Mouse (Mus musculus) heart, embryonic 14.5 days (tissue): ENCODE results near the gene Gm156. TPM values are rescaled to one million over a fixed set of nuclear protein-coding genes. Genes with fewer than 3 reads are reported as not detected.
"Not testable (repeated sequence)": the region's sequence is repeated elsewhere in the genome, so short reads cannot be mapped to it uniquely, and the experiment has no call there.

ENCODE experiments used
- ATAC-seq: fragments of 200-750 bp; cut with Nextera tagmentation; 2 replicates; pipeline ENCODE4 v1.8.0; 2017; ENCODE audit warnings: low read depth, moderate TSS enrichment; ENCODE audit not compliant: insufficient number of reproducible peaks, insufficient read depth, low FRiP score
- H3K27ac ChIP-seq, 2 experiments: fragments of 200-500 bp in 1 of 2; fragments of 300-500 bp in 1 of 2; sonication (generic) in 1 of 2; replicated peaks in 1 of 2; 2 replicates each; pipeline ENCODE4 v1.5.1; 2012 to 2014; ENCODE audit warnings: low read depth in 2 of 2, low read length in 2 of 2, control low read depth in 1 of 2, mild to moderate bottlenecking in 1 of 2, mixed read lengths in 1 of 2; ENCODE audit not compliant: control insufficient read depth in 1 of 2, insufficient read depth in 1 of 2
- H3K27me3 ChIP-seq: fragments of 300-500 bp; sonication (generic); 2 replicates; pipeline ENCODE4 v1.6.1; 2014; ENCODE audit warnings: mild to moderate bottlenecking, low read length, control low read depth; ENCODE audit not compliant: control insufficient read depth, insufficient read depth
- H3K36me3 ChIP-seq: fragments of 300-500 bp; sonication (generic); 2 replicates; pipeline ENCODE4 v1.6.1; 2014; ENCODE audit warnings: mild to moderate bottlenecking, control low read depth, low read length, mixed read lengths; ENCODE audit not compliant: control insufficient read depth, insufficient read depth
- H3K4me1 ChIP-seq, 2 experiments: fragments of 200-500 bp in 1 of 2; fragments of 300-500 bp in 1 of 2; sonication (generic) in 1 of 2; 2 replicates each; pipeline ENCODE4 v1.6.1; 2012 to 2014; ENCODE audit warnings: low read length in 2 of 2, control low read depth in 1 of 2, mixed read lengths in 1 of 2; ENCODE audit not compliant: control insufficient read depth in 2 of 2, insufficient read depth in 2 of 2
- H3K4me2 ChIP-seq: fragments of 300-500 bp; sonication (generic); 2 replicates; pipeline ENCODE4 v1.6.1; 2014; ENCODE audit warnings: mild to moderate bottlenecking, low read length
- H3K4me3 ChIP-seq, 2 experiments: fragments of 200-500 bp in 1 of 2; fragments of 300-500 bp in 1 of 2; sonication (generic) in 1 of 2; 2 replicates each; pipeline ENCODE4 v1.5.1; 2012 to 2014; ENCODE audit warnings: low read length in 2 of 2, mild to moderate bottlenecking in 2 of 2, control low read depth in 1 of 2, low read depth in 1 of 2, moderate library complexity in 1 of 2; ENCODE audit not compliant: control insufficient read depth in 1 of 2, insufficient read depth in 1 of 2
- H3K9ac ChIP-seq: fragments of 300-500 bp; sonication (generic); 2 replicates; pipeline ENCODE4 v1.6.1; 2014; ENCODE audit warnings: mild to moderate bottlenecking, low read length
- H3K9me3 ChIP-seq: fragments of 300-500 bp; sonication (generic); 2 replicates; pipeline ENCODE4 v1.6.1; 2016; ENCODE audit warnings: low read length, control low read depth; ENCODE audit not compliant: control insufficient read depth
- WGBS: fragments of 180-500 bp; shearing (Covaris S2); extraction: QIAGEN DNeasy Blood & Tissue Kit; methylation state at CpG from one replicate; pipeline ENCODE4 v1.1.7; 2014; 5-methylcytosine and 5-hydroxymethylcytosine counted together
- polyA plus RNA-seq: library from polyadenylated mRNA; unstranded; fragments of >200 nt; fragmentation: Nextera tagmentation; extraction: Ambion mirVana; gene quantifications from 2 replicates; pipeline ENCODE4 v1.2.1, GENCODE M21; 2014

The Gm156 gene
- polyA plus RNA-seq, result not detected in 2 replicates

DNA sequence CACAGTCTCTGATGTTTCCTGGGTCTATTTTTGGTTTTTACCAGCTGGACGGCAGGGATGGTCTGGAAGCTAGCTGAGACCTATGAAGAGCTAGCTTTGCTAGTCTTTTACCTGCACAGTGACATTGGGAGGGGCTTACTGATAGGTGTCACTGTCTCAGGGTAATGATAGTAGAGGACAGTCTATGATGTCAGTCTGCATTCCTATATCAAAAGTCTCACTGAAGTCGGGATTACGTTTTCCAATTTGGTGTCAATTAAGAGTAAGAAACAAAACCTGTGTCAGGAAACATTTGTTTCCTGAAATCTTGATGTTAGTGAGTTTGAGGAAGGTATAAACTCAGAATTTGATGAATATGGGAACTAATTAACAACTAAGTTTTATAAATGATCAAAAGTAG lies at the start of gene Gm156:
Gene Gm156, minus strand, starts transcription at position 101 of the 400 bp plus-strand sequence.
- H3K9me3 ChIP-seq, ATAC-seq, H3K27ac ChIP-seq: not testable (repeated sequence)

DNA sequence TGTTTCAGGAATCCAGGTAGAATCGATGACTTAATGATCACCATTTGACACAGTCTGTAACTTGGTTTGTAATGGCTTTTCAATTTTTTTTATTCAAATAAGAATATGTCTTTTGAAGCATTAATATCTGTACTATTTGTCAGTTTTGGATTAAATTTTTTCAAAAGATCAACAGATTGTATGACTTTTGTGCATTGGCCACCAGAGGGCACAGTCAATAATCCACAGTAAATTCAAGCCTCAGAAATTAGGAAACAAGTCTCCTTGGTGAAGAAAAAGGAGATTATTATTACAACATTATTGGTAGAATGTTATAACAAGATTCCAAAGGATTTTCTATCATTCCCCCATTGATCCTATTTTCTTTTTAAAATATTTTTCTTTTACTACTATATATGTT lies 41.5 kb upstream of the Gm156 start:
- no peak for ATAC-seq
- Histone ChIP-seq H3K4me1 (no peaks in the 10 kb centered on the region), H3K4me3 (no peak overlapping the region), H3K36me3 (no peaks in the 10 kb centered on the region), H3K27me3 (no peaks in the 10 kb centered on the region), H3K27ac (no peak overlapping the region), H3K9ac (no peak overlapping the region), H3K9me3 (0 out of 2 replicates have a peak, but pooled peaks cover 6% of the 10 kb centered on the region), H3K4me2 (no peak overlapping the region)
- 70% methylated on average over 1 of the region's 1 CpGs for WGBS

More for the DNA sequence above, at the start of gene Gm156:
- H3K4me3 ChIP-seq, H3K4me2 ChIP-seq, H3K4me1 ChIP-seq, H3K36me3 ChIP-seq, H3K9ac ChIP-seq, H3K27me3 ChIP-seq: not testable (repeated sequence)
- WGBS, result 79% methylated on average over 3 of the region's 3 CpGs

DNA sequence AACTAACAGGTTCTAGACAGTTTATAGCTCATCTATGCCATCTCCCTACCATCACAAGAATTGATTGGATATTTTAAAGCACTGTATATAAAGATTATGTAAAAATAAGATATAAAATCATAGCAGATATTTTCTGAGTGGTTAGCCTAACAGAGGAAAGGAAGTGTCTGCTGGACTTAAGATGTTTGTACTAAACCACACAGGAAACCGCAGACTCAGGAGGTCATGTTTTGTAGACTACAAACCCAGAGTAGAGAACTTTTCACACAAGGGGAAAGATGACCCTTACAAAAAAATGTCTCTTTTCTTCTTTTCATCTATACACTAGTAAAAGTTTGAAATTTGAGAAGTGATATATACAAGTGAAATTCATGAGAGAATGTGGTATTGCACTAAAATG lies 39.9 kb upstream of the Gm156 start:
- no peaks in the 10 kb centered on the region for H3K36me3 ChIP-seq
- ATAC-seq, result no peak
- no peak overlapping the region for H3K4me2 ChIP-seq
- no peaks in the 10 kb centered on the region for H3K4me1 ChIP-seq
- H3K9ac ChIP-seq, result no peak overlapping the region
- 69% methylated on average over 1 of the region's 1 CpGs for WGBS
- no peak overlapping the region for H3K4me3 ChIP-seq
- H3K27me3 ChIP-seq, result no peaks in the 10 kb centered on the region
- H3K27ac ChIP-seq, result no peak overlapping the region
- 0 out of 2 replicates have a peak, but pooled peaks cover 7% of the 10 kb centered on the region for H3K9me3 ChIP-seq

DNA sequence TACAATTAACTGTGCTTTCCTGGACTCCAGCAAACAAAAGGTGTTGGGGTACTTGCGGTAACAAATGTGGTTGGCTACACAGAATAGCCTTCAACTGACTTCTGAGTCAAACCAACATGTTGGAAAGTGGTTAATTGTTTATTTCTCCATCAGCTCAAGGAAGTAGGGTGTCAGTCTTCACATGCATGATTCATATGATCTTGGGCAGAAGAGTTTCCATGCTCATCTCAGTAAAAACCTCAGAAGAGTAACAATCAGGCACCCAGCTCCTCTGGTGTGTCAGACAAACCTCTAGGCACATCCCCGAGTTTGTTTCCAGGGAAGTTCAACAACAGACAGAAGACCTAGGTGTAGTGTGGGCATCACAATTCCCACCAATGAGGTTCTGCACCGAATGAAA lies 33.7 kb upstream of the Gm156 start:
- H3K4me1 ChIP-seq, result no peaks in the 10 kb centered on the region
- no peak overlapping the region for H3K27ac ChIP-seq
- no peak overlapping the region for H3K9ac ChIP-seq
- 51% methylated on average over 3 of the region's 3 CpGs for WGBS
- ATAC-seq, result no peak
- no peaks in the 10 kb centered on the region for H3K36me3 ChIP-seq
- no peak overlapping the region for H3K4me2 ChIP-seq
- H3K9me3 ChIP-seq, result 0 out of 2 replicates have a peak, but pooled peaks cover 5% of the 10 kb centered on the region
- no peaks in the 10 kb centered on the region for H3K27me3 ChIP-seq
- H3K4me3 ChIP-seq, result no peak overlapping the region

DNA sequence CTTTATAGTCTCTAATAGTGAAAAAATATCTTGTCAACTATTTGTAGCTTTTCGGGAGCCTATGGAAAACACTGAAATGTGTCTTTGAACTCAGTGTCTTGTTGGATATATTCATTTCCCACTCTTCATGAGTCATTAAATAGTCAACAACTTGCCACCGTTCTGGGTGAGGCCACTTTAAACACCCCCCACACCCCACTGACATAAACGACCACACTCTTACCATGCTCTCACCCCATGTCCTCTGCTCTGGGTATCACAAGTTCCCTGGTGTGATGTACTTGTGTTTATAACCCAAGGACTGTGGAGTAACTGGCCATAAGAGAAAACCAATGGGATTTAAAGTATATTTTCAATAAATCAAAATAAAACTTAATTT lies 36.4 kb downstream of the Gm156 start:
- Histone ChIP-seq H3K4me2 (no peak overlapping the region), H3K4me3 (no peak overlapping the region), H3K9me3 (peaks cover 3% of the 10 kb centered on the region; the same call in 1 of the 2 replicates), H3K9ac (no peak overlapping the region), H3K27ac (no peak overlapping the region), H3K36me3 (no peaks in the 10 kb centered on the region), H3K4me1 (no peaks in the 10 kb centered on the region), H3K27me3 (no peaks in the 10 kb centered on the region)
- ATAC-seq, result no peak
- WGBS, result 64% methylated on average over 3 of the region's 3 CpGs

DNA sequence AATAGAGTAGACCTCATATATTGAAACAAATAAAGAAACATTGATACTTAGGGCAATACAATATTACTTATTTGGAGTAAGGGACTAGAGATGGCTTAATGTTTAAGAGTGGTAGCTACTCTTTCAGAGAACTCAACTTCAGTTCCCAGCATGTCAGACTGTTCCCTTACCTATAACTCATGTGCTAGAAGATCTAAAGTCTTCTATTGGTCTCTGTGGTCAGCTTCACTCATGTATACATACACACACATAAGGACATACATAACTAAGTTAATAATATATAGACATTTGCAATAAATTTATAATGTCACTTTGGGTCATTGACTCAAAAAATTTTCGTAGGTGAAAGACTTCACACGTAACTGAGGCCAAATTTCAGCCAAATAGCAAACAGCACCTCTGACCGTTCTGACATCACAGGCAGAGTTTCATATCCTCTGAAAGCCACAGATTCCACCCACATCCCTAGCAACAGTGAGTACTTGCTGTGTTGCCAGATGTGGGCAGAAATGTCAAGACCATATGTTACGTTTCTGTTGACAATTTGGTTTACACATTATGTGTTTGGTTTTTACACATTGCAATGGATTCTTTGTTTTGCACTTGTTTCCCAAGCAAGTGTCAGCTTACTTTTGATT lies 36.9 kb downstream of the Gm156 start:
- Histone ChIP-seq H3K36me3 (no peaks in the 10 kb centered on the region), H3K27me3 (no peaks in the 10 kb centered on the region), H3K9me3 (peaks cover 3% of the 10 kb centered on the region; the same call in 1 of the 2 replicates), H3K27ac (no peak overlapping the region), H3K4me3 (no peak overlapping the region), H3K4me2 (no peak overlapping the region), H3K9ac (no peak overlapping the region), H3K4me1 (no peaks in the 10 kb centered on the region)
- 78% methylated on average over 4 of the region's 4 CpGs for WGBS
- no peak for ATAC-seq

DNA sequence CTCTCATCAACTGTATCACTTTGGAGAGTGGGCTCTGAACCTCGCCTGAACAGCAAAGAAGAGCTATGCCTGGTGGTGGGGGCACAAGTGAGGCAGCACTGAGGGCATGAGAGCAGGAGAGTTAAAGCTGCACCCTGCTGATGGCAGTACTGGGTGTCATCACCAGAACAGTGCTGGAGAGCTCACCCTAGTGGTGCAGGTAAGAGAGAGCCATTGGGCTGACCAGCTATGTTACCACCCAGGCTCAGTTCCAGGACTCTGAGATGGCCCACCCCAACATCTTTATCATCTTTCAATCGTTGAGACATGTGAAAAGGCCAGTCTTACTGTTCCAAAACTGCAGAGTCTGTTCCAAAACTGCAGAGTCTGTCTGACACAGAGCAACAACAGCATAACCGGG lies 37.9 kb downstream of the Gm156 start:
- no peaks in the 10 kb centered on the region for H3K4me1 ChIP-seq
- no peaks in the 10 kb centered on the region for H3K36me3 ChIP-seq
- no peaks in the 10 kb centered on the region for H3K27me3 ChIP-seq
- WGBS, result 50% methylated on average over 3 of the region's 3 CpGs
- no peak overlapping the region for H3K9ac ChIP-seq
- H3K27ac ChIP-seq, result no peak overlapping the region
- ATAC-seq, result no peak
- H3K9me3 ChIP-seq, result peaks cover 3% of the 10 kb centered on the region; the same call in 1 of the 2 replicates
- no peak overlapping the region for H3K4me2 ChIP-seq
- H3K4me3 ChIP-seq, result no peak overlapping the region
